Mouse (Mus musculus) heart, embryonic 14.5 days (tissue): ENCODE data around the gene Larp1. TPM values are rescaled to one million over a fixed set of nuclear protein-coding genes. Genes with fewer than 3 reads are reported as not detected.

ENCODE experiments used
- ATAC-seq: fragments of 200-750 bp; cut with Nextera tagmentation; 2 replicates; pipeline ENCODE4 v1.8.0; 2017; ENCODE audit warnings: low read depth, moderate TSS enrichment; ENCODE audit not compliant: insufficient number of reproducible peaks, insufficient read depth, low FRiP score
- H3K27ac ChIP-seq, 2 experiments: fragments of 200-500 bp in 1 of 2; fragments of 300-500 bp in 1 of 2; sonication (generic) in 1 of 2; replicated peaks in 1 of 2; 2 replicates each; pipeline ENCODE4 v1.5.1; 2012 to 2014; ENCODE audit warnings: low read depth in 2 of 2, low read length in 2 of 2, control low read depth in 1 of 2, mild to moderate bottlenecking in 1 of 2, mixed read lengths in 1 of 2; ENCODE audit not compliant: control insufficient read depth in 1 of 2, insufficient read depth in 1 of 2
- H3K27me3 ChIP-seq: fragments of 300-500 bp; sonication (generic); 2 replicates; pipeline ENCODE4 v1.6.1; 2014; ENCODE audit warnings: mild to moderate bottlenecking, low read length, control low read depth; ENCODE audit not compliant: control insufficient read depth, insufficient read depth
- H3K36me3 ChIP-seq: fragments of 300-500 bp; sonication (generic); 2 replicates; pipeline ENCODE4 v1.6.1; 2014; ENCODE audit warnings: mild to moderate bottlenecking, control low read depth, low read length, mixed read lengths; ENCODE audit not compliant: control insufficient read depth, insufficient read depth
- H3K4me1 ChIP-seq, 2 experiments: fragments of 200-500 bp in 1 of 2; fragments of 300-500 bp in 1 of 2; sonication (generic) in 1 of 2; 2 replicates each; pipeline ENCODE4 v1.6.1; 2012 to 2014; ENCODE audit warnings: low read length in 2 of 2, control low read depth in 1 of 2, mixed read lengths in 1 of 2; ENCODE audit not compliant: control insufficient read depth in 2 of 2, insufficient read depth in 2 of 2
- H3K4me2 ChIP-seq: fragments of 300-500 bp; sonication (generic); 2 replicates; pipeline ENCODE4 v1.6.1; 2014; ENCODE audit warnings: mild to moderate bottlenecking, low read length
- H3K4me3 ChIP-seq, 2 experiments: fragments of 200-500 bp in 1 of 2; fragments of 300-500 bp in 1 of 2; sonication (generic) in 1 of 2; 2 replicates each; pipeline ENCODE4 v1.5.1; 2012 to 2014; ENCODE audit warnings: low read length in 2 of 2, mild to moderate bottlenecking in 2 of 2, control low read depth in 1 of 2, low read depth in 1 of 2, moderate library complexity in 1 of 2; ENCODE audit not compliant: control insufficient read depth in 1 of 2, insufficient read depth in 1 of 2
- H3K9ac ChIP-seq: fragments of 300-500 bp; sonication (generic); 2 replicates; pipeline ENCODE4 v1.6.1; 2014; ENCODE audit warnings: mild to moderate bottlenecking, low read length
- H3K9me3 ChIP-seq: fragments of 300-500 bp; sonication (generic); 2 replicates; pipeline ENCODE4 v1.6.1; 2016; ENCODE audit warnings: low read length, control low read depth; ENCODE audit not compliant: control insufficient read depth
- WGBS: fragments of 180-500 bp; shearing (Covaris S2); extraction: QIAGEN DNeasy Blood & Tissue Kit; methylation state at CpG from one replicate; pipeline ENCODE4 v1.1.7; 2014; 5-methylcytosine and 5-hydroxymethylcytosine counted together
- polyA plus RNA-seq: library from polyadenylated mRNA; unstranded; fragments of >200 nt; fragmentation: Nextera tagmentation; extraction: Ambion mirVana; gene quantifications from 2 replicates; pipeline ENCODE4 v1.2.1, GENCODE M21; 2014

Larp1 gene
- polyA plus RNA-seq, 1 experiment from 2014 or later: 18.4 TPM

DNA sequence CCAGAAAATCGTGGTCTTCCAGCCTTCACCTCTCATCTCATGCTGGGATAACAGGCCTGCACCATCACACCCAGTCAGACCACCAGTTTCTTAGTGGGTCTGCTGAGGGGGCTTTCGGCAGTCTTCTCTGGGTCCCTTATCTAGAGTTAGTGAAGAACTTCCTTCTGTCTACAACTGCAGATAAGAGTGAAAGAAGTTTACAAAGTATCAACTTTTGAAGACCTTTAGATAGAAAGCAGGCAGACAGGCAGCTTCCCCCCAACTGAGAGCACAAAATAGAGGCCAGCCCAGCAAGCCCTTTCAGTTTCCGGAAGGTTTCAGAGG is 24.6 kb upstream of the Larp1 start:
- Histone ChIP-seq H3K9me3 (no peaks in the 10 kb centered on the region), H3K4me1 (peaks cover 19 to 22% of the 10 kb centered on the region in 2 experiments), H3K27ac (peak overlapping the region; percentile 70 to 77), H3K27me3 (no peaks in the 10 kb centered on the region), H3K4me3 (no peak overlapping the region), H3K9ac (no peak overlapping the region), H3K36me3 (no peaks in the 10 kb centered on the region), H3K4me2 (no peak overlapping the region)
- ATAC-seq: no peak; the same call in 1 of the 2 replicates
- WGBS: 9% methylated on average over 3 of the region's 3 CpGs

DNA sequence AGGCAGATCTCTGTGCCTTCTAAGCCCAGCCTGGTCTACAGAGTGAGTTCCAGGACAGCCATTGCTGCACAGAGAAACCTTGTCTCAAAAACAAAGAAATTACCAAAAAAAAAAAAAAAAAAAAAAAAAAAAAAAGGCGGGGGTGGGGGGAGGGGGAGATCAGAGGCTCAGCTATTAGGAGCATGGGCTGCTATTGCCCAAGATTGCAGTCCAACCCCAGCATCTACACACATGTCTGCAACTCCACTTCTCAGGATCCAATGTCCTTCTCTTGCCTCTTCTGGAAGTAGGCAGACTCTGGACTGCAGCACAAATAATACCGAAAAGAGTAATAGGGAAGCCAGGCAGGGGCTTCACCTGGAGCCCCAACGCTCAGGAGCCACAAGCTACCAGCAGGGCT is 23.4 kb upstream of the Larp1 start:
- Histone ChIP-seq H3K27me3 (no peaks in the 10 kb centered on the region), H3K36me3 (no peaks in the 10 kb centered on the region), H3K9me3 (no peaks in the 10 kb centered on the region), H3K4me1 (peaks cover 16 to 22% of the 10 kb centered on the region in 2 experiments), H3K9ac (no peak overlapping the region), H3K4me3 (no peak overlapping the region), H3K27ac (peak overlapping the region in 1 of 2 experiments; percentile 77; a peak in 1 of 4 replicates), H3K4me2 (no peak overlapping the region)
- WGBS: 69% methylated on average over 3 of the region's 3 CpGs
- no peak for ATAC-seq

DNA sequence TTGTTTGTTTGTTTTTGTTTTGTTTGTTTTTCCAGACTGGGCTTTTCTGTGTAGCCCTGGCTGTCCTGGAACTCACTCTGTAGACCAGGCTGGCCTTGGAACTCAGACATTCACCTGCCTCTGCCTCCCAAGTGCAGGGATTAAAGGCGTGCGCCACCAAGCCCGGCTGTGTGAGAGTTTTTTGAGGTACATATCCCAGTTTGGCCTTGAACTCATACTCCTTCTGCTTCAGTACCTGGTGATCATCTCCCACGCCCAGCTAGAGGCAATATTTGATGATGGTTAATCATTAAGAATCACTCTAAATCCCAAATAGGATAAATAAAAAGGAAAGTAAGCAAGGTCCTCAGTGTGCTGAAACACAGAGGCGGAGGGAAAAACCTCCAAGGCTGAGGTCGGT is 22.8 kb upstream of the Larp1 start:
- H3K4me1 ChIP-seq: peaks cover 16 to 22% of the 10 kb centered on the region in 2 experiments
- H3K27me3 ChIP-seq: no peaks in the 10 kb centered on the region
- H3K4me3 ChIP-seq: no peak overlapping the region
- H3K4me2 ChIP-seq: no peak overlapping the region
- no peak overlapping the region for H3K9ac ChIP-seq
- H3K27ac ChIP-seq: no peak overlapping the region
- no peaks in the 10 kb centered on the region for H3K9me3 ChIP-seq
- H3K36me3 ChIP-seq: no peaks in the 10 kb centered on the region
- no peak for ATAC-seq
- 88% methylated on average over 6 of the region's 6 CpGs for WGBS

DNA sequence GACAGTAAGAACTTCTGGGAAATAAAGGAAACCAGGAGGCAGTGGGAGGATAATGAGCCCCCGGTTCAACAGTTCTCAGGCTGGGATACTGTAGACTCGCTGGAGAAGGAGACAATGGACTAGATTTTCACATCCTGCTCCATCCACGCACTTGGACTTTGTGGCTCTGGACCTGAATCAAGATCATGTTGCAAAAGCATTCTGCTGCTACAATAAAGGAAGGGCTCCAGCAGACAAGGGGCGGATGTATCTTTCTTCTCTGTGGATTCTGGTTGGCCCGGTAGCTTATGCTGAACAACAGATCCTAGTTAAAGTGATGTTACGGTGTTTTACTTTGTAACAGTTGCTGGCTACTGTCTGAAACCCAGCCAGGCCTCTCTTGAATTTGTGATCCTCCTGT is 22.4 kb upstream of the Larp1 start:
- H3K27ac ChIP-seq: no peak overlapping the region
- no peaks in the 10 kb centered on the region for H3K36me3 ChIP-seq
- no peak for ATAC-seq
- no peak overlapping the region for H3K4me2 ChIP-seq
- peaks cover 16 to 22% of the 10 kb centered on the region in 2 experiments for H3K4me1 ChIP-seq
- H3K9me3 ChIP-seq: no peaks in the 10 kb centered on the region
- no peak overlapping the region for H3K9ac ChIP-seq
- no peaks in the 10 kb centered on the region for H3K27me3 ChIP-seq
- WGBS: 86% methylated on average over 6 of the region's 6 CpGs
- H3K4me3 ChIP-seq: no peak overlapping the region

DNA sequence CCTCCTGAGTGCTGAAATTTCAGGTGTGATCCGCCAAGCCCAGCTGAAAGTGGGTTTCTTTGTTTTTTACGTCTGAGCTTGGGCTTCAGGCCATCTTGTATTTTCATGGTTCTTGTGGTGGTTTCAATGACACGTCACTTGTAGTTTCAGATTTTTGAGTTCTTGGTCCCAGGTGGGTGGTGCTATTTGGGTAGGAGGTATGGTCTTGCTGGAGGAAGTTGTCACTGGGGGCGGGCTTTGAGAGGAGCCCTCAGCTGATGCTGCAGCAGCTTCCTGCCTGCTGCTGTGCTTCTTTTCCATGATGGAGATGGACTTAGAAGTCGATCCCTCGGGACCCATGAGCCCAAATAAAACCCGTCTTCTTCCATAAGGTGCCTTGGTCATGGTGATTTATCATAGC is 22.0 kb upstream of the Larp1 start:
- peaks cover 16 to 22% of the 10 kb centered on the region in 2 experiments for H3K4me1 ChIP-seq
- no peaks in the 10 kb centered on the region for H3K9me3 ChIP-seq
- H3K36me3 ChIP-seq: no peaks in the 10 kb centered on the region
- 94% methylated on average over 7 of the region's 7 CpGs for WGBS
- no peak overlapping the region for H3K27ac ChIP-seq
- no peak overlapping the region for H3K4me2 ChIP-seq
- no peak overlapping the region for H3K4me3 ChIP-seq
- H3K9ac ChIP-seq: no peak overlapping the region
- no peak for ATAC-seq
- H3K27me3 ChIP-seq: no peaks in the 10 kb centered on the region

DNA sequence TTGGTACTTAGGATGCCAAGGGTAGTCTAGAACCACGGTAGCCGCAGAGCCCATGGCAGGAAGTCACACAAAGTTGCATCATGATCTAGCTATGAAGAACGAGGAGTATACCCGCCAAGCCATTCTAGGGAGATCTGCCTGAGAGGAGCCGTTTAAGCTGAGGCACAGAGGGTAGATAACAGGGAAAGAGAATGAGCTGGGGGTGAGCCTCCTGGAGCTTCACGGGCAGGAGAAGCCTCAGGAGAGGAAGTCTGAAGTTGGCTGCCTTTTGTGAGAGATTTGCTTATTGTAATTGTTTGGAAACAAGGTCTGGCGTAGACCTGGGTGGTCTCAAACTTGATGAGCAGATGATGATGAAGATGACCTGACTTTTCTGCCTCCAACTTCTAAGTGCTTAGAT is 10.7 kb upstream of the Larp1 start:
- no peak for ATAC-seq
- Histone ChIP-seq H3K9me3 (no peaks in the 10 kb centered on the region), H3K27me3 (no peaks in the 10 kb centered on the region), H3K27ac (no peak overlapping the region), H3K9ac (no peak overlapping the region), H3K4me1 (no peaks in the 10 kb centered on the region), H3K4me3 (no peak overlapping the region), H3K4me2 (no peak overlapping the region), H3K36me3 (no peaks in the 10 kb centered on the region)
- WGBS: 64% methylated on average over 7 of the region's 7 CpGs

DNA sequence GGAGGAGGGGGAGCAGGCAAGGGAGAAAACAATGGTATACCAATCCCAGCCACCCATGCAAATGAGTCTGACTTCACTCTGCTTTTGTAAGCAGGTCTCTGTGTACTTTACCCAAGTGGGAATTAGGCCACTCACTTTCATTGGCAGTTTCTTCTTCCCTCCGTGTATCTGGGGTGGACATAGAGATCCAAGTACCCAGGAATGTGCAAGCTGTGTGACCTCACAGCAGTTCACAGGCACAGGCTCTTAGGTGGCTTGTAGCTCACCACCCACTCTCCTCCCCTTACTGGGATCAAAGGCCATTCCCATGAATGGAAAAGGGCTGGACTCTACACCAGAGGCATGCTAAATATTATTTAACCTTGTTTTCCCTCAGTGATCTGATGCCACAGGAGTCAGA is 10.0 kb upstream of the Larp1 start:
- Histone ChIP-seq H3K4me3 (no peak overlapping the region), H3K9ac (no peak overlapping the region), H3K27ac (no peak overlapping the region), H3K36me3 (no peaks in the 10 kb centered on the region), H3K4me2 (no peak overlapping the region), H3K9me3 (no peaks in the 10 kb centered on the region), H3K4me1 (no peaks in the 10 kb centered on the region), H3K27me3 (no peaks in the 10 kb centered on the region)
- ATAC-seq: no peak
- 0% methylated on average over 1 of the region's 1 CpGs for WGBS

DNA sequence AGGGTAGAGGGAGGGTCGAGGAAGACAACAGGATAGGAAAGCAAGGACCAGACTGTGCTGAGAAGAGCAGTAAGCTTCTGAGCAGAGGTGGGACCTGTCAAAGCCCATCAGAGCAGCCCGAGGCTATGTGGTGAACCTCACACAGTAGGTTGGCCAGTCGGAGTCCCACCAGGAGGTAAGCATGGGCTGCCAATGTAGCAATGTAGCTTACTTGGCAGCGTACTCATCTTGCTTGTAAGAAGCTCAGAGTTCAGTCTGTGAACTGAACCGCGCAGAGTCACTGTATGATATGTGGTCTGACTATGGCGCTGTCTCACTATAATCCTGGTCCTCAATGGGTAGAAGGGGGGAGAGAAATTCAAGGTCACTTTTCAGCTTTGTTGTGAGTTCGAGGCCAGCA is 5.7 kb upstream of the Larp1 start:
- no peak for ATAC-seq
- Histone ChIP-seq H3K4me1 (0 out of 4 replicates have a peak, but pooled peaks cover 0 to under 1% of the 10 kb centered on the region in 2 experiments), H3K9ac (no peak overlapping the region), H3K4me2 (no peak overlapping the region), H3K27ac (no peak overlapping the region), H3K9me3 (no peaks in the 10 kb centered on the region), H3K36me3 (no peaks in the 10 kb centered on the region), H3K4me3 (no peak overlapping the region), H3K27me3 (no peaks in the 10 kb centered on the region)
- 78% methylated on average over 8 of the region's 8 CpGs for WGBS
